Mouse (Mus musculus) megakaryocyte, adult 5-6 weeks (primary cell): ENCODE measurements at regions not wholly inside any gene's neighbourhood (a gene's known extent, or its start where the extent isn't known, plus 50 kb on each side); places are given as distances from the start of the nearest gene placed in this dataset.
"Not testable (repeated sequence)": the region's sequence is repeated elsewhere in the genome, so short reads cannot be mapped to it uniquely, and the experiment has no call there.

Experiments used
- ATAC-seq: 2 replicates; pipeline ENCODE4 v1.8.0; 2016; ENCODE audit warnings: mild to moderate bottlenecking, inconsistent platforms; ENCODE audit not compliant: poor library complexity, severe bottlenecking

GRCm38 (mm10) chr16:12798523-12798922 lies 311.0 kb upstream of the Ercc4 start:
- ATAC-seq: peak; percentile 60

- ATAC-seq: no peak
Observed at GRCm38 (mm10) chr16:12800181-12800580, 309.3 kb upstream of the Ercc4 start.

- ATAC-seq: no peak
Observed at GRCm38 (mm10) chr16:12802651-12803050, 306.8 kb upstream of the Ercc4 start.

DNA sequence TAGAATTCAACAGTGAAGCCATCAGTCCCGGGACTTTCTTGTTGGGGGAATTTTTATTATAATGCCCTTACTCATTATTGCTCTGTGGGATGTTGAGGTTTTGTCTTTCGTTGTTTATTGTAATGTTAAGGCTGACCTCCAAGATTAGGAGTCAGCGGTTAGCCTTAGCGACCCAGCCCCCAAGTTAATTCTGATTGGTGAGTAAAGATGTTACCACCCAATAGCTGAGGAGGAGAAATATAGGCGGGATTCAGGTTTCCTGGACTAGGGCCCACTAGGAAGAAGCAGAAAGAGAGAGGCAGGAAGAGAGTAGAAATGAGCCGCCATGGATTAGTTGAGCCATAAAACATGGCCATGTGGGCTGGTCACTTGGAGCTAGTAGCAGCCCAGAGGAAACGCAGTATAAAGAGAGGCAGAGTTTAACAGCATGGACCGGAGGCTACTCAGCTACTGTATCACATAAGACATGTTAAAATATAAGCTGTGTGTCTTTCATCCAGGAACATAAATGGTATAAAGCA lies 302.1 kb upstream of the Ercc4 start:
- no peak for ATAC-seq

DNA sequence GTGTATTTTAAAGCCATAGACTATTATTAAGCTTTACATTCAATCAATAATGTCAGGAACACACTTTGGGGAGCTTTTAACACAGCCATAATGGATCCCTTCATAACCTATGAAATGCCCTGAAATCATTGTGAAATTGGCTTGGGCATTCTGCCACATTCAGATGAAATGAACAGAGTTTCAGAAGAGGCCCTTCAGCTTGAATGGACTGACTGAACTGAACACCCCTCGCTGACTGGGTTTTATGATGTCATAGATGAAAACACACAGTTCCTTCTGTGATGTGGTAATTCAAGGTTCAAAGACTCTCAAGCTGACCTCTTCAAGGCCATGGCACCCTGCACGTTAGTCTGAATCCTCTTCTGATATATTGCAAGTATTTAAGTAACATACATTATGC lies 298.4 kb upstream of the Ercc4 start:
- ATAC-seq: no peak

DNA sequence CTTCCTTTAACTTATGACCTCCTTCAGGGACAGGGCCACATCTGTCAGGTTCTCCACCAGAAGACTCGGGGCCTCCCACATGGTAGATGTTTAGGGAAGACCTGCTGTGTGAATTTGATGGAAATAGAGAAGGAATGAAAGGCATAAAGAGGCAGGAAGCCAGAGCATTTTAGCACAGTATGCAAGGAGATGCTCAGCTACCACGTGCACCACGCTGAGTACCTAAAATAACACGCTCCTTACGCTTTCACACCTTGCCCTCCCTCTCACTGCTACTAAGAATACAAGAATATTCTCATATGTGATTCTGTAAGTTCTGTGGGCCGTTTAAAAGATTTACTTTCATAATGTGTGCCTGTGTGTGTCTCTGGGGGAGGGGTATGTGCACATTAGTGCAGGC lies 284.8 kb upstream of the Ercc4 start:
- ATAC-seq: no peak

DNA sequence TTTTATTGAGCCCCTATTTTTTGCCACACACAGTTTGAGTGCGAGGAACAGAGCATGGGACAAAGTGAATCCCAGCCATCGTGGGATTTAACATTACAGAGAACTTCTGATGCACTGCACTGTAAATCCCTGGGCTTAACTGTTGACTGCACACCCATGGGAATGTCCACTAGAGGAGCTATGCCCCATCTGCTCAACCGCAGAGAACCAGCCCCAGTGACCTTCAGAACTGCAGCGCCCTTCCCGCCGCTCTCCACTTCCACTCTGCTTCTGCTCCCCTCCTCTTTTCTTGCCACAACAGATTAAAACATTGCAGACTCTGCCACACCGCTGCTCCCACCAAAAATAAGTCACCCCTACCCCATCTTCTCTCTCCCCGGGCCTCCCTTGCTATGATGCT lies 283.3 kb upstream of the Ercc4 start:
- peak; percentile 54; the same call in 1 of the 2 replicates for ATAC-seq

- ATAC-seq: not testable (repeated sequence)
Observed at GRCm38 (mm10) chr16:12831308-12831707, 278.2 kb upstream of the Ercc4 start.

GRCm38 (mm10) chr16:12856356-12856755 lies 253.1 kb upstream of the Ercc4 start:
- no peak for ATAC-seq

DNA sequence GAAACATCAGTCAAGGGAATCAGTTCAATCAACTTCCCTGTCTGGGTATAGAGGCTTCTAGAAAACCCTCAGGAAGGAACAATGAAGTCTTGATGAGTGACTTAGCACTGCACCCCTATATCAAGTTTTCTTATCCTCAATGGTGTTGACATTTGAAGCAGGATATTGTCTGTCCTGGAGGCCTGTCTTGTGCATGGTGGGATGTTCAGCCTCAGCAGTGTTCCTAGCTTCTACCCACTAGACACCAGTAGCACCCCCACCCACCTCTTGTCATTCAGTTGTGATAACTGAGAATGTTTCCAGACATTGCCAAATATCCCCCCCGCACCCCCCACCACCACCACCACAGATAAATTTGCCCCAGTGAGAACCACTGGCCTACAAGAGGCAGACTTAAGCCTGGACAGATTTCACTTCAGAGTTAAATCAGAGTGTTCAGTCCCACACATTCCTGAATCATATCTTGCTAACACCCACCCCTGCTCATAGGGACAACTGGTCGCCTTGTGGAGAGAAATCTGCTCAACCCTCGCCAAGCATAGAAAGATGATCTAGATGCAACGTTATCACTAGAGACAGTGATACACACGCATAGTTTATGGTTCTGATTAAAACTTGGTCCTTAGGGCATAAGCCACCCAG lies 249.6 kb upstream of the Ercc4 start:
- ATAC-seq: no peak

- ATAC-seq: no peak
Observed at GRCm38 (mm10) chr16:12862561-12862960, 246.9 kb upstream of the Ercc4 start.

- not testable (repeated sequence) for ATAC-seq
Observed at GRCm38 (mm10) chr16:12878326-12878725, 231.2 kb upstream of the Ercc4 start.

DNA sequence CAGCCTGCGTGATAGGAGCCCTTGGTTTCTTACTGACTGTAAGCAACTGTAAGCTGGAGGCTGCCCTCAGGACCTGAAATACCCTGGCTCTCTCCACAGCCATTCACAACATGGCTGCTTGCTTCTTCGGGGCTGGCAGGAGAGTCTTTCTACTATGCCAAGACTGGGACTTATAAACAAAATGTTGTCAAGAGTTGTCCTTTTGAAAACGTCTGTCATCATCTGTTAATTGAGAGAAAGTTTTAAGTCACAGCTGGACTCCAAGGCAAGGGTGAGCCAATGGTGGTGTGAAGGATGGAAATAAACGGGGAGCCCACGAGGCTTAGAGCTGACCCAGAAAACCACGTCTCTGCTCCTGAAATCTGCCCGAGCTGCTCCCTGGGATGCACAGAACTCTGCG lies 229.5 kb upstream of the Ercc4 start:
- ATAC-seq: no peak

DNA sequence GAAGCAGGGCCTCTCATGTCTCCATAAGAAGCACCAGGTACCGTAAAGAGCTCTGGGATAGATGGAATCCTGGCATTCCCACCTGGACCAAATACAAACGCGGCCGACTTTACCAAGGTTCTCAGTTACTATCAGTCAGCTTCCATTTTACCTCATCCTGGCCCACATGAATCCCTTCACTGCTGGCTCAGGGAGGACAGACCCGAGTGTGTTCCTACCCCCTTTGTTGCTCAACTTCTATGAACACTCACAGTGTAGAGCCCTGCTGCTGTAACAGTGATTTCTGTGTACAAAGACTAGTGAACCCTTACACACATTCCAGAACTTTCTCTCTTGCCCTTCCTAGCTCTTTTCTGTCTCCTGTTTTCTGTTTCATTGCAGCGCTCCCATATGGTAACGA lies 229.0 kb upstream of the Ercc4 start:
- no peak for ATAC-seq

DNA sequence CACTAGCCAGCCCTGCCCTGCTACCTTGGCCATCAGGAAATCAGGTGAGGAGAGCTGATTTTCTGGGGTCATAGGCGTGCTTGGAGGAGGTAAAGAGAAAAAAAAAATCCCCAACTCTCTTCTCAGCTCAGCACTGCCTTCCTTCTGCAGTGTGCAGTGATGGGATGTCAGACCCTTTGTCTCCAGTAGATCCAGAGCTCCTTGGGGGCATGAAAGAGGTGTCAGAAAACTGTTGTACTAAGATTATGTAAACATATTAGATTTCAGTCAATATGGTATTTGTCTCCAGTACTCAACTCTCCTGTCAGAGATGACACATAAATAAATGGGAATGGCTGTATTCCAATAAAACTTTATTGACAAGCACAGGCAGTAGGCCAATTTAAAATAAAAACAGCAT lies 226.8 kb upstream of the Ercc4 start:
- no peak for ATAC-seq

DNA sequence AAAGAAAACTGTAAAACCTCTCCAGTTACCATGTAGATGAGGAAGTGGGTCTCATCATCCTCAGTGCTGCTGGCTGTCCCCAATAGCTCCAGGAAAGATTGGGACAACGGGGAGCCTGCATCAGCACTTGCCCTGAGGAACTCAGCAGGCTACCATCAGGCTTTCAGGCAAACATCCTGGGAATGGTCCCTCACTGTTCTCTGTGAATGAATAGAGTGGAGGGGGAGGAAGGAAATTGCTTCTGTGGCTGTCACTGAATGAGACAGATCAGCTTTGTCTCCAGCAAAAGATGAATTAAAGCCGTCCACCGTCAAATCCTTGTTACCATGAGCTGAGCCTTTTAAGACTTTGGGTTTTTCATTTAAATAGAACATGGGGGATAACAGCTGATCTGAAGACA lies 224.9 kb upstream of the Ercc4 start:
- no peak for ATAC-seq

DNA sequence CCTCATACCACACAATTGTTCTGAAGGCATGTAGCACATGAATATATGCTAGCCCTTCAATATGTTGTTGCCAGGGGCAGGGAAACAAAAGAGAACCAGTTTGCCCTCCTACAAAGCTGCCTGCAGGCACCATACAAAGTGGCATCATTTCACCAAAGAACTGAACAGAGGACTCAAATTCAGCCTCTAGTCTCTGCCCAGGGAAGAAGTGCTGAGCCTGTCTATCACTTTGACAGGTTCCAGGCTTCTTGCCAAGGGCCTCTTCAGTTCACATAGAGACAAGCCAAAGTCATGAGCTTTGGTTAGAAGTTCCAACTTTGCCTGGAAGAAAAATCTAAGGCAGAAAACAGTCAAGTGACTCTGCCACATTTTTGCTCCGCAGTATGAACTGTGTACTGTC lies 223.4 kb upstream of the Ercc4 start:
- no peak for ATAC-seq

DNA sequence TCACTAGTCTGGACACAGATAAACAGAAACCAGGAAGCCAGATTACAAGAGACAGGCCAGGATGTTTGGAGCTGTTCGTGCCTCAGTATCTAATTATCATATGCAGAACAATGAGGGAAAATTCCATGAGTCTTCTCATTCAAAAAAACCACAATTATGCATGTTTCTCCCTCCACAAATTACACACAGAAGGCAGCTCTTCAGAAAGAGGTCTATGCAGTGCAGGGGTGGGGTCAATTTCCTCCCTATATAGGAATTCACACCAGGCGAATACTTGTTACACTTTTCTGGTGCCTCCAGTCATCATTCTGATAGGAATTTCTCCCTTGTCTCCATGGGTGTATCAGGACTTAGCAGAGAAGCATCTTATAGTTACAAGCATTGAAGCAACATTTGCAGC lies 222.1 kb upstream of the Ercc4 start:
- no peak for ATAC-seq

DNA sequence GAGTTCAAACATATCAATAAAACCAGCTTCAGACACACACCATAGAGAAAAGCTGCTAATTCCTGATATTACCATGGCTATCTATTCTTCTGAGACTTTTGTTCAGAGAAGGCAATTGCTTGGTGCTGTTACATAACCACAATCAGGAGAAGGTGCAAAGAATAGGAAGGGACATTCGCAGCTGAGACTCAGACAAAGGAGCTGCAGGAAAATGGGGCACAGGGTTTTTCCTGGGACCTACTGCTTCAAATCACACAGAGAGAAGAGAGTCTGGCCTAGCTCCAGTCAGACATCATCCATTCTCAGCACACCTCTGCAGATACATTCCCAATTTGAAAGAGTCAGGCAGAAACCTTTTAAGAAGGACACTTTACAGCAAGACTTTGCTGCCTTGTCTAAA lies 219.4 kb upstream of the Ercc4 start:
- no peak for ATAC-seq

GRCm38 (mm10) chr16:12890545-12890944 lies 218.9 kb upstream of the Ercc4 start:
- ATAC-seq: peak; percentile 41; the same call in 1 of the 2 replicates

DNA sequence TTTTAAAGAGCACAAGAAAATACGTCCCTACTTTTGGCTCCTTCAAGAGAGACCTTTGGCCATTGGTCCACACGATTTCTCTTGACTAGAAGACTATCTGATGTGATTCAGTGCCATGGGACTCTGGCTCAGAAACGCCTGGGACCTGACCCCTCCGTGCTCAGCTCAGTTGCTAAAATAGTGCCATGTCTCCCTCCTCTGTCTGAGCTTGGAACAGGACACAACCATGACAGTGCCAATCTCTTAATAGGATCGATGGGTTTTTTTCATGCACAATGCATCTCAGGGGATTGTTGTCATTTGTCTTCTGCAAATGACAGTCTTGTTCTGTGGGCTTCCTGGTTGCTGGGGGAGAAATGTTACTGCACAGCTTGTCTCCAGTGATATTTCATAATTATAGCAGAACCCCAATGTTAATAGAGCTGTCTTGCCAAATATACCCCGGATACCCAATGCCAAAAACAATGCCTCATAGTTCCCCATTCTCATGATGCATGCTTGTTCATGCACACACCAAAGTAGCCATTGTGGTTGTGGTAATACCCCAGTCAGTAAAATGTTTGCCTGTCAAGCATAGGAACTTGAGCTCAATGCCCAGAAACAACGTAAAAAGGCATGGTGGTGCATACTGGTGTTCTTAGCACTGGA lies 216.7 kb upstream of the Ercc4 start:
- peak; percentile 44 for ATAC-seq

DNA sequence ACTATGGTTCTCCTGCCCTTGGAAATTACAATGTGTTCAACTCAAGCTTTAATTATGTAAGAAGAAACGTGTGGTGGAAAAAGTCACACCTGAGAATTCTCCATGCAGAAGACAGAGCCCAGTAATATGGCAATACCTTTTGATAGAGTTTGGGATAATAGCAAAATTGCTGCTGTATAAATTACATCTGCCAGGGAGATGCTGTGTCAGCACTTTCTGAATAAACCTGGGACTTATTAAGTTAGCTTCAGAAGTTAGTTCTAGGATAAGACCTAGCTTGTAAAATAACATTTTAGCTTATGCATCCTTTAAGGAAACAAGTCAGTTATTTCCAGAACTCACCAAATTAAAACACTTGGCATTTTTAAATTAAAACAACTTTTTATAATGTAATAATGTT lies 212.2 kb upstream of the Ercc4 start:
- no peak for ATAC-seq

GRCm38 (mm10) chr16:12900670-12901069 lies 208.8 kb upstream of the Ercc4 start:
- no peak for ATAC-seq
